Mouse (Mus musculus) thymus, postnatal 14 days (tissue): ENCODE data around the gene Arl6ip5.
A peak's percentile ranks its signal among the peaks of the same experiment; 100 is the strongest.

Experiments used
- DNase-seq: peaks from one replicate; pipeline ENCODE4 v3.0.0; 2021

Gene Arl6ip5

GRCm38 (mm10) chr6:97210191-97210961, at the start of gene Arl6ip5:
TSS of gene Arl6ip5 (plus strand) at chr6:97210689.
- DNase-seq = peak; percentile 90

GRCm38 (mm10) chr6:97175716-97176115, 34.8 kb upstream of the Arl6ip5 start:
- no peak for DNase-seq

GRCm38 (mm10) chr6:97178491-97179366, 31.8 kb upstream of the Arl6ip5 start, which contains the start of gene Tmf1:
TSS of gene Tmf1 (minus strand) at chr6:97179122.
- peak; percentile 97 for DNase-seq

- DNase-seq = no peak
Measured at GRCm38 (mm10) chr6:97179367-97179828, 31.1 kb upstream of the Arl6ip5 start.

- DNase-seq = no peak
Measured at GRCm38 (mm10) chr6:97200437-97200836, 10.1 kb upstream of the Arl6ip5 start.

GRCm38 (mm10) chr6:97202477-97202876, 8.0 kb upstream of the Arl6ip5 start:
- no peak for DNase-seq

GRCm38 (mm10) chr6:97204252-97204869, 6.1 kb upstream of the Arl6ip5 start:
- DNase-seq = no peak

- peak; percentile 62 for DNase-seq
Measured at GRCm38 (mm10) chr6:97204952-97205351, 5.5 kb upstream of the Arl6ip5 start.

GRCm38 (mm10) chr6:97205439-97205885, 5.0 kb upstream of the Arl6ip5 start, which contains the start of gene Uba3:
TSS of gene Uba3 (minus strand) at chr6:97205647.
- DNase-seq = peak; percentile 100

- DNase-seq = no peak
Measured at GRCm38 (mm10) chr6:97207085-97207484, 3.4 kb upstream of the Arl6ip5 start.

GRCm38 (mm10) chr6:97208406-97208805, 2.1 kb upstream of the Arl6ip5 start:
- no peak for DNase-seq

GRCm38 (mm10) chr6:97209201-97209600, 1.3 kb upstream of the Arl6ip5 start:
- DNase-seq = no peak

GRCm38 (mm10) chr6:97209751-97210150, 738 bp upstream of the Arl6ip5 start:
- no peak for DNase-seq

- DNase-seq = peak; percentile 55
Measured at GRCm38 (mm10) chr6:97210962-97211601, 593 bp downstream of the Arl6ip5 start.

GRCm38 (mm10) chr6:97211981-97212380, 1.5 kb downstream of the Arl6ip5 start:
- DNase-seq = peak; percentile 30

GRCm38 (mm10) chr6:97216154-97216821, 5.8 kb downstream of the Arl6ip5 start:
- no peak for DNase-seq

GRCm38 (mm10) chr6:97220672-97221071, 10.2 kb downstream of the Arl6ip5 start:
- DNase-seq = no peak

- peak; percentile 33 for DNase-seq
Measured at GRCm38 (mm10) chr6:97221205-97222025, 10.9 kb downstream of the Arl6ip5 start.

- no peak for DNase-seq
Measured at GRCm38 (mm10) chr6:97222321-97222720, 11.8 kb downstream of the Arl6ip5 start.

GRCm38 (mm10) chr6:97222931-97223467, 12.5 kb downstream of the Arl6ip5 start:
- DNase-seq = no peak

GRCm38 (mm10) chr6:97223566-97223965, 13.1 kb downstream of the Arl6ip5 start:
- DNase-seq = no peak
